Mouse (Mus musculus): ENCODE data around the gene Ms4a7.

- TF ChIP-seq CTCF (IDR thresholded peaks at IDR 0.05; ENCODE audit: low read depth) (peak; percentile 52), EP300 (optimal IDR thresholded peaks at IDR 0.05) (no peak)
Measured at GRCm38 (mm10) chr19:11343992-11344391, 8.0 kb upstream of the Ms4a7 start.

Measured in stomach, postnatal 0 days (tissue).